Mouse (Mus musculus) thymus, postnatal 0 days (tissue): Measurements from ENCODE around the gene Clpp. TPM values are rescaled to one million over a fixed set of nuclear protein-coding genes. Genes with fewer than 3 reads are reported as not detected.

Source experiments
- DNase-seq: peaks from one replicate; pipeline ENCODE4 v3.0.0-alpha.2; 2015; ENCODE audit warnings: low spot score
- polyA plus RNA-seq: library from polyadenylated mRNA; unstranded; fragments of >200 nt; fragmentation: Nextera tagmentation; extraction: Ambion mirVana; gene quantifications from 2 replicates; pipeline ENCODE4 v1.2.1, GENCODE M21; 2015

Clpp gene
- polyA plus RNA-seq, 1 experiment from 2014 or later: 113 TPM

DNA sequence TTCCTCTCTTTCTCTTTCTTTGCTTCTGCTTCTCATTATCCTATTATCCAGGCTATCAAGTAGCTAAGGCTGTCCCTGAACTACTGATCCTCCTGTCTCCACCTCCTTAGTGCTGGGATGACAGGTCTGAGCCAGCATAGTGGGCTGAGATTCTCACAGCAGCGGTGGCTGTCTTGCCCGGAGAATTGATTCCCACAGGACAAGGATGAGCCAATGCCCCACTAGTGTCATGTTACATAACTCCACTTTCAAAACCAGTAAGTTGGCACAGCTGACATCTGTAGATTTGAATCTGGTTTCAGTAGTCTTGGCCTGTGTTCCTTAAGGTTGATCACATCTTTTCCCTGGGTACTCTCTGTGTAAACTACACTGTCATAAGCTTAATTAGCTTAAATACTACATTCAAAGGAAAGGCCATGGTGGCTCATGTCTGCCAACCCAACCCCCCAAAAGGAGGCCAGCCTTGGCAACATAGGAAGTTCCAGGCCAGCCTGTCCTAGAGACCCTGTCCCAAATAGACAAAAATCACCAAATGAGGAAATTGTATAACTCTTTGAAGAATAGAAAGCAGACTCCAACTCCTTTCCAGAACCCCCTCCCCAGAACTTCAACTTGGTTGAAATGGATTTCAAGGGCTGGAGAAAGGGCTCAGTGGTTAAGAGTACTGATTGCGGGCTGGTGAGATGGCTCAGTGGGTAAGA lies 3.9 kb upstream of the Clpp start:
- DNase-seq: no peak

DNA sequence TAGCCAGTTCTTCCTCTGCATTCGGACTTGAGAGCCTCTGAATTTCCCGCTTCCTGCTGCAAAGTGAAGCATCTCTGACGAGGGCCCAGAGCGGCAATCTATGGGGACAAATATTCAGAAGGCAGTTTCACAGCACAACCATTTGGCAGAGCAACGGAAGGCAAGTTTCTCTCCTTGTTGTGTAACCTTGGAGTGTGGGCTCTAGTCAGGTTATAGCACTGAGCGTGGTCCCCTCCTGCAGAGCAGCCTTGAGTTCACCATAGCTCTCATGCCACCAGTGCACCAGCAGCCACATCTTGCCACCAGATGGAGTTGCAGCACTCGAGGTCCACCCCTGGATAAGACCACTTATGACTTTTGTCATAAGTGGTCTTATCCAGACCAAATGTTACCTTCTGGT lies 1.7 kb upstream of the Clpp start:
- no peak for DNase-seq

DNA sequence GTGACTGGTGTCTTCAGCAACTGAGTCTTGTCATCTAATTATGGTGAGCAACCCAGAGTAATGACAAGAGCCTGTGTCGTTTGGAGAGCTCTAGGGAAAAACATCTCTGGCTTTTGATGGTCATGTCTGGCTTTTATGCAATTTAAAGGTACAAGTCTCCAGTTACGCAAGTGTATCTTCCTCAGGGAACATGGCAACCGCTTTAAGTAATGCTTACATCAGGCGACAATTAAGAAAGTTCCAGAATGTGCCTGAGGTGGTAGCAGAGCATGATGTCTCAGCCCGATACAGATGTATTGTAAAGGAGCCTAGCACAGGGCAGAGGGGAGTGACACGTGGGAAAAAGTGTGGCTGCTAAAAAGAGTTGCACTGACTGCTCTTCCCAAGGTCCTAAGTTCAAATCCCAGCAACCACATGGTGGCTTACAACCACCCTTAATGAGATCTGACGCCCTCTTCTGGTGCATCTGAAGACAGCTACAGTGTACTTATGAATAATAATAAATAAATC lies 1.1 kb upstream of the Clpp start:
- no peak for DNase-seq

DNA sequence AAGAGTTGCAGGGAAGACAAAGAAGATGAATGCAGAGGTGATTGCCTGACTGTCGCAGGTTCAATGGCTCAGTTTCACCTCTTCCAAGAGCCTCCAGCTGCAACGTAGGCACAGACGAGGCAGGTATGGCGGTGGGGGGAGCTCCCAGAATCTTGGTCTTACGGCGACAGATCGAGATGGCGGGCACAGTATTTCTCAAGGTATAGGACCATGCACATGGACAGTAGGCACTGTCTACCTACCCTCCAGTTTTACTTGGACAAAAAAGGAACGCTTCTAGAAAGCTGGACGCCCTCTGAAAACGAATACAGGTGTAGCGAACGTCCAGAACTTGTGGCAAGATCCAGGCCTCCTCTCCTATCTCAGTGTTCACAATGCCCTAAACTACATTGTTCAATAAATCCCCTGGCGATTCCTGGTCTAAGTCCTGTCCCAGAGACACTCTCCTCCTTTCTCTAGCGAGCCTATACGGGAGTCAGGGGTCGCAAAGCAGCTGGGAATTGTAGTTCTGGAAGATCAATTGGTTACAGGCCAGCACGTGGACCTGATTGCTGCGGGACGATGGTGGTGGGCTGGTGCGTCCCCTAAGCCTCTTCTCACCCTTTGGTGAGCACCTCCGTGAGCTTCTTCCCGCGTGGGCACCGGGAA lies 514 bp upstream of the Clpp start:
- DNase-seq: no peak

DNA sequence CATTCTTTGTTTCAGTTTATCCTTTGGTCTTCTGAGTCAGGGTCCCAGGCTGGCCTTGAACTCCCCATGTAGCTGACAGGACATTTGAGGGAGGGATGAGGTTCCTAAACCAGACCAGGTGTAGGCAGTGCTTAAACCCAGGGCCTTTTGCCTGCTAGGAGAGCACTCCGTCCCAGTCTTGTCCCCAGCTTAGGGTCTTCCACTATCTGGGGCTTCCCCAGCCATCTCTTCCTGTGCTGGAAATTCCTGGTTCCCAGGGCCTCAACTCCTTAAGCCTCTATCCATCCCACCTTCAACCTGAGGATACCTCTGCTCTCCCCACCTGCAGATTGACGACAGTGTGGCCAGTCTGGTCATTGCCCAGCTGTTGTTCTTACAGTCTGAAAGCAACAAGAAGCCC lies 861 bp downstream of the Clpp start:
- DNase-seq: no peak

DNA sequence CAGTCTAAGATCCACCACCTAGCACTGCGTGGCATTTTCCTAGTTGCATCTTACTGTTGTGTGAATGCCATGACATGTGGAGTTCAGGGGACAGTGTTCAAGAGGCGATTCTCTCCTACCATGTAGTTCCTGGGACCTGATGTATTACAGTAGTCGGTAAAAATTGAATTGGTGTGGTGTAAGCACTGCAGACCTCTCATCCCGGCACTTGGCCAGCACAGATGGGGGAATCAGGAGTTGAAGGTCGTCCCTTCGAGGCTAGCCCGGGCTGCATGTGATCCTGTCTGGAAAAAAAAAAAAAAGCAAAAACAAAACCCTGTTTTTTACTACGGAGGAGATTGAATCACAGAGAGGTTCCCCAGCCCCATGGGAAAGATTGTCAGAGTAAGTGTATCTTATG lies 4.9 kb downstream of the Clpp start:
- DNase-seq: no peak

DNA sequence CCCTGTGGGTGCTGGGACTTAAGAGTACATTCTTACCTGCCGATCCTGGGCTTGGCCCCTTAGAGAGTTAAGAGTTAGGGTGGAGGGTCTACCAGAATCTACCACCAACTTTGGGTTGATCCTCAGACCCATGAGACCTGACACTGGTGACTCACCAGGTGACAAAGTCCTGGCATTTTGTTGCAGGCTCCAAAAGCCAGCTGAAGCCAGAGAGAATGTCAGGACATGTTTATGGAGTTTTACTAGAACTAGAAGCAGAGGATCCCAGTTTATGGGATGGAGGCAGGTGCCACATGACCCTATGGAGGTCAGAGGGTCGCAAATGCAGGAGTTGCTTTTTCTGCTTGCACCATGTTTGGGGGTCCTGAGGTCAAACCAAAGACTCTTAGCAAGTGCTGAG lies 6.4 kb downstream of the Clpp start:
- DNase-seq: no peak

DNA sequence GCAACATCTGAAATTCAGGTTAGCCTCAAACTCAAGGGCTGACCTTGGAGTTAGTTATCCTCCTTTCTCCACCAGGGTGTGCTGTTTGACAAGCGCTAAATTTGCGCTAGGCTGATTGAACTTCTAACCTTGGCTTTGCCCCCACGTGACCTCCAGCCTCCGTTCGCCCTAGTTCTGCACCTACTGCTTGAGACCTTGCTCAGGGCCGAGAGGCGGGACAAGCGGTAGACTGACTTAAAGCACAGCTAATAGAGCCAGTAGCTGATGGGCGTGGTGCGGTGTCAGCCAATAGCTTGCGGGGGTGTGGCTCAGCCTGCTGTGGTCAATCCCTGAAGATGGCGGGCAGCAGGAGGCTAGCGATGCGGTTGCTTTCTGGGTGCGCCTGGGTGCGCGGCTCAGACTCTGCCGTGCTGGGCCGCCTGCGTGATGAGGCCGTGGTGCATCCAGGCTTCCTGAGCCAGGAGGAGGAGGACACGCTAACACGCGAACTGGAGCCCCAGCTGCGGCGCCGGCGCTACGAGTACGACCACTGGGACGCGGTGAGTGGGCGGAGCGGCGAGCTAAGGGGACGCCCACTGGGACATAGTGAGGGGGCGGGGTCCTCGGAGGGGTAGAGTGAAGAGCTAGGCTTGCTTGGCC lies 7.0 kb downstream of the Clpp start, which contains the start of gene Alkbh7:
Alkbh7 (plus strand) TSS at position 311 of the 639 bp plus-strand sequence.
- peak; percentile 98 for DNase-seq

DNA sequence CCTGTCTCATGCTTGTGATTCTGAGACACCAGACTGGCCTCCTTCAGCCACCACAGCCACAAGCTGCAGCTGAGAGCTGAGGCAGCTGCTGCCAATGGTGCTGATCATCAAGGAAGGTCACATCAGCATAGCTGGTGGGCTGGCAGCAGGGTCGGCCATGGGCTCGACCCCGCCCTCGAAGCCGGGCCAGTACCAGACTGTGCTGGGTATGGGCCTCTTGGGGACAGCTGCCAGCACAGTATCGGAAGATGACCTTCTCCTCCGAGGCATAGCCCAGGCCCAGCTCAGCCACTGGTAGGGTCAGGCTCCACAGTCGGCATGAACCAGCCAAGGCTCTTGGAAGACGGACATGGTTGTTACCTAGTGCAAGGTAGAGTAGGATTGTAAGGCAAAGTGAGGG lies 9.3 kb downstream of the Clpp start:
- DNase-seq: no peak

DNA sequence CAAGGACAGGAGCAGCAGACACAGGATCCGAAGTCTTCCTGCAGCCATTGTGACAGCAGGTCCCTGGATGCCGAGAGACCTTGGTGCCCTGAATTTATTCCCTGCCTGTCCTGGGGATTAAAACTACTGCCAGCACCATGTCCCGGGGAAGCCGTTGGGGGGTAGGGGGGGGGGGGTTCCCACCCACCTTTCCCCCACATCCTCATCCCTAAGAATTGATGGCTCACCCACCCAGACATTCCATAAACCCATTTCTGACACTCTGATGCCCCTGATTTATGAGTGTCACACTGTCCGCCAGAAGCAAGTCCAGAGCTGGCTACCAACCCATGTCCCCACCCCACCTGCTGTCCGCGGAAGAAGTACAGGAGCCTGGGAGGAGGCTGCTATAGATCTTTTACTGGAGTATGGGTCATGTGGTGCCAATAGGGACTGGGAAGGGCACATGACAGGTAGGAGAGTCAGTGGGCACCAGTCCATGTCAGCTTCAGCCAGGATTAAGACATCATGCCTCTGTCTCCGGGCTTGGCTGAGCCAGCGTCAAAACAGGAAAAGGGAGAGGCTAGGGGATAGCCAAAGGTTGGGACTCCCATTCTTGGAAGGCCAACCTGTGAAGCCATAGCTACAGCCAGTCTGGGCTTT lies 10.0 kb downstream of the Clpp start, which contains the start of gene Pspn:
Pspn (minus strand) TSS at position 51 of the 642 bp plus-strand sequence.
- DNase-seq: no peak

DNA sequence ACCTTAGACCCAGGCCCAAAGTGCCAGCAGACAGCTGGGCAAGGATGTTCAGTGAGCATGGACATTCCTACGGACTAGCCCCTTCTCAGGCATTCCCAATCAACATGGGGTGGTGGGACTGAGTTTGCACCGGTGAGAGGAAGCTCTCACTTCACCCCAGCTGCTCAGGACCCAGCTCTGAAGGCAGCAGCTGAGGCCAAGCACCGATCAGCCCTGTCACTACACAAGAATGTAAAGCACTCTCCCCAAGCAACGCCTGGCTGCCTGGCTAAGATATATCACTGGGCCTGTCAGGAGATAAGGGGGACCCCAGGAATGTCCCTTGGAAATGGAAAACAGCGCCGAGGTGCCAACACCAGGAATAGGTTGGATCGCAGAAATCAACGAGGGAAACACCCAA lies 11.1 kb downstream of the Clpp start:
- no peak for DNase-seq

DNA sequence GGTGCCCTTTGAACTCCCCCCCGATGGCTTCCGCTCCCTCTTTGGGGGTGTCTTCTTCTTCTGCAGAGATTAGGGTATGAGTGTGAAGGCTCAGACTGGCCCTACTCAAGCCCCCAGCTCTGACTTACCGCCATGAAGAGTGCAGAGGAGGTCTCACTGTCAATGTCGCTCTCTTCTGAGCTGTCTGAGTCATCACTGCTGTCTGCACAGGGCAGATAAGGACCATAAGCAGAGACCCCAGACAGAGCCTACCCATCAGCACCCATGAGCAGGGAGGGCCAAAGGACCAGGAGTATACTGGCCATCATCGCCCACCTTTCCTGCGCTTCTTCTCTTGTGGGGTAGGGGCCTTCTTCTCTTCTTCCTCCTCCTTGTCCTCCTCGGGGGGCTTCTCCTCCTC lies 13.9 kb downstream of the Clpp start:
- DNase-seq: no peak

DNA sequence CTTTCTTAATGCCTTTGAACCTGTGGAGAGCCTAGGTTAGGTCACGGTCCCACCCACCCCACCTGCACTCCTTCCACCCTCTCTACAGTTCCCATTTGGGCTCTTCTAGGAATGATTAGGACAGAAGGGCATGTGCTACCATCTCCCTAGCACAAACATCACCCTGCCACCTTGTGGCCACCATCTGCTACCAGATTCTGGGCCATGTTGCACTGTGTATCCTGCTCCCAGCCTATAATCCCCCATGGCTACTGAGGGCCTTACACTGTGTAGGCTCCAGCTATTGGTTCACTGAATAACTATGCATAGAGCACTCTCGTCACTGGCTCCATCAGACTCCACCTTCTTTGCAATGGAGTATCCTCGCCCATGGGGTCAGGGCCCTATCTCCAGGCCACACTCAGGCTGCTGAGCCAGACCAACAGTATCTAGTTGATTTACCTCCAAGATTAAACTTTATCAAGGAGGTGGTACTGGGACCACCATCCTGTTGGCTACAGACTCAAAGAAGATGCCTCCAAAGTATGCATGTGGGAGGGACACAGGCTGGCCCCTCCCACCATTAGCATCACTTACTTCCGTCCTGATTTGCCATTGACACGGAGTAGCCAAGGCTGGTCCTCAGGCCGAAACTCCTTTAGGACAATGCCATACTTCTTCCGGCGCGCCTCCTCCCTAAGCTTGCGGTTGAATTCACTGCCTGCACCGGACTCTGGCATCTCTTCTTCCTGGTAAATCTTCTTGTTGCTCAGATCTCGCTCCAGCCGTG lies 17.2 kb downstream of the Clpp start:
- DNase-seq: no peak

DNA sequence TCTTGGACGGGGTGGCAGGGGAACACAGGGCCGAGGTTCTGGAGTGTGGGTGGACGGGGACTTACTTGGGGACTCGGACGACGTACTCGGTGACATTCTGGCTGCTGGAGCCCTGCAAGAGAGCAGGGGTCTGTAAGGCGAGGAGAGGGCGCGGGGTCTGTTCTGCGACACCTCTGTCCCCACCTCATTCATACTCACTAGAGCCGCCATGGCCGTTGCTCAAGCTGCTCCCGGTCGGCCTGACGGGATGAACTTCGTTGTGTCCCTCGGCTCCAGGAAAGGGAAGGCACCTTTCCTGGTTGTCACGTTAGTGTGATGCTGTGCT lies 20.8 kb downstream of the Clpp start:
- no peak for DNase-seq

DNA sequence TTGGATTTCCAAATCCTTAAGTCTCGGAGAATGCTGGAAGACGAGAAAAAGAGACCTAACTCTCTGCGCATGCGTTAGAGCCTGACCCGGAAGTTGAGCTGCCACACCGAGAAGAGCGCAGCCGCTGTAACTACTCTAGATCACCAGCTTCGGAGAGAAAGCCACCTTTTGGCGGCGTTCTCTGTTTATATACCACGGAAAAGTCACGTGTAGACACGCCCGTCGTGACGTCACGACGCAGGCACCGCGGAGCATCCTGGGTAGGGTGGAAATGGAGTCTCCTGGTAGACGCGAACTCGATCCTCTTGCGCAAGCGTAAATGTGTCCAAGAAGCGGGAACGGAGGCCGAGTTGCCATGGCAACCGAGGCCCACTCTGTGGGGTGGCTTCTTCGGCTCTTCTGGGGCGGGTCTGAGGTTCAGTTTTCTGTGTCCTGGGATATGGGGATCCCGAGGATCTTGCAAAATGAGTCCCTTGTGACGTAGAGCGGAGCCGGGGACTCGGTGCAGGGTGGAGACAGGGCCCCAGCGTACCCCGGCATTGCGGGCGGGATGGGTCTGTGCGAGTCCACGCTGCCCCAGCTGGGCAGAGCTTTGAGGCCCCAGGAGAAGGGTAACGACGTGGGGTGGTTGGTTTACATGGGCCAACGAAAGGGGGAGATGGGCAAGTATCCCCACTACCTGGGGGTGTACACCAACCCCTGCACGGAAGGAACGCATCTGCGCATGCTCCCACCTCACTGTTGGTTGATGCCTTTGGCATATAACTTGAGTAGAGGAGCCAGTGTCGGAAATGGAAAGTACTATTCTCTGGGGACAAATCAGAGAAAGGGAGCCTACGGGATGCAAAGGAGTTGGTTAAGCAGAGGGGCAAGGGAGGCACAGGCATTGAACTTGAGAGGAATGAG lies 21.4 kb downstream of the Clpp start, which contains the start of the genes Gtf2f1 and Gm17949:
Gtf2f1 (minus strand) TSS at position 53 of the 906 bp plus-strand sequence.
Gm17949 (plus strand) TSS at position 234 of the 906 bp plus-strand sequence.
- DNase-seq: peak; percentile 100

DNA sequence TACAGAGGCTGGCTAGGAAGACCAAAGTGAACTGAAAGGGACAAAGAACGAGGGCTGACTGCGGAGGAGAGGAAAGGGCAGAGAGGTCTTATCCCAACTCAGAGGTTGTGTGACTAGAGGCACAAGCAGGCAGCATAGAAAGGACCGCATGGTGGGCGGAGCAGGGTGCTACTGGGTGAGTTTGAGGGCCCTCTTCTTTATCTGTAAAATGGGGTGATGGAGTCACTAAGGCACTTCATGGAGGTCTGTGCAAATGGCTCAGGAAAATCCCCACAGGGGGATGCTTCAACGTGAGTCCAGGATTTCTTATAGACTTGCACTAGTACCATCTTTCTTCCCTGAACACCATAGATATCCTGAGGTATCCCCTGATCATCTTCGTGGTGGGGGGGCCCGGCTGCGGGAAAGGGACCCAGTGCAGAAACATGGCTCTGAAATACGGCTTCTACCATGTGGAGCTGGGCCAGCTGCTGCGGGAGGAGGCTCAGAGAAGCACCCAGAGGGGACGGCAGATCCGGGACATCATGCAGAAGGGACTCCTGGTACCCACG lies 22.2 kb downstream of the Clpp start:
- DNase-seq: no peak

DNA sequence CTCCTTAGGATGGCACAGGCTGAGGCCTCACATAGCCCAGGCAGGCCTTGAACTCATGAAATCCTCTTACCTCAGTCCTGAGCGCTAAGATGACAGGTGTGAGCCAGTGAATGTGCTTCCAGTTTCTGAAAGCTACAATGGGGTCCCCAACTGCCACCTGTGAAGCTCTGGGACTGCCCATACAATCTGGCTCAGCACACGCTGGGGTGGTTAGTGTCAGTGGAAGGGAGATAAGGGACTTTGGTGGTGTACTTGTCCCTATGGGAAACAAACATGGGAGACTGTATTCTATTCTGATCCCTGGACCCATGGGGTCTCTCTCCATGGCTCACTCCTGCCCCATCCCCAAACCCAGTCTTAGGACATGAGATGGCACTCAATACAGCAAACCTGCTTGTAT lies 29.6 kb downstream of the Clpp start:
- DNase-seq: no peak

DNA sequence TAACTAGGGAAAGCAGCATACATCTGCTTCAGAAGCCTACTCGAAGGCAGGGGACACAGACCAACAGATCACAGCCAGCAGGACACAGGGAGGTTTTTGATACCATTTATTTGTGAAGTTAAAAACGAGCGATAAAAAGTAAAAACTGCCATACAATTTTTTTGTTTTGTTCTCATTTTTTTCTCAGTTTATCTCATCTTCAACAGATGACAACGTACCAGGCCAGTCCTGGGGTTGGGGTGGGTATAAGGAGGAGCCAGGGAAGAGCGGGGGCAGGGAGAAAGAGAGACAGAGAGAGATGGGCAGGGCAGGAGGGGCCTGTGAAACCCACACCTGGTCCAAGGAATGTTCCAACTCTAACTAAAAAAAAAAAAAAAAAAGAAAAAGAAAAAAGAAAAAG lies 30.9 kb downstream of the Clpp start:
- DNase-seq: no peak

DNA sequence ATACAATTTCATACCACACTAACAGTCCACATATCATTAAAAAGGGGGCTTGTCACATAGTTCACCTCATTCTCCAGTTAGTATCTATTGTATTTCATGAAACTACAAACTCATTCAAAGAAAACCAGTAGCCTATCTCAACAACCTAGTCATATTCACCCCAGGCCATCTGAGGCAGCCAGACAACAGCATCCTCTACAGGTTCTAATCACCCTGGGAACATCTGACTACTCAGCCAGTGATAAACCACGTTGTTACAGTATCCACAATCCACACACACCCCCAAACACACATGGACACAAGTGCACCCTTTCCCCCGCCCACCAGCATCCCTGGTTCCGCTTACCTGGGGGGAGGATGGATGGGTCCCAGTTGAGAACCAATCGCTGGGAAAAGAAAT lies 37.4 kb downstream of the Clpp start:
- no peak for DNase-seq

DNA sequence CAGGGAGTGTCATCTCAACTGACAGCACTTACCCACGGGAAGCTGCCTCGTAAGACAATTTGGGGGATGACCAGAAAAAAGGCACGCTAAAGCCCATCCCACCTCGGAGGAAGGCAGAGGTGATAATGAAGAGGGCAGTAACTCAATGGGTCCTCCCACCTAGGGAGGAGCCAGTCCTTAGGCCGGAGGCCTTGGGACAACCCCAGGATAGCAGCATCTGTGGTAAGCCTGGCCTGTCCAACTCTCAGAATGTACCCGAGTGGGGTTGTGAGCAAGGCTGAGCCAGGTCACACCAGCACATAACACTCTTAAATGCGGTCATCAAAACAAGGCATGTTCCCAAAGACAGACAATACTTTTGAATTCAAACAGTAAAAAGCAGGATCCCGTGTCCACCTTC lies 39.6 kb downstream of the Clpp start:
- DNase-seq: no peak
